Mouse (Mus musculus) mature B cell (primary cell): ENCODE data around the gene Cep295nl.
"Not testable (repeated sequence)": the region's sequence is repeated elsewhere in the genome, so short reads cannot be mapped to it uniquely, and the experiment has no call there.

Source experiments
- in situ Hi-C: fragments of 300-500 bp; cut with MboI; formaldehyde crosslinking; loops from 2 replicates; pipeline ENCODE4 v1.14.3; 2019

The Cep295nl gene

DNA sequence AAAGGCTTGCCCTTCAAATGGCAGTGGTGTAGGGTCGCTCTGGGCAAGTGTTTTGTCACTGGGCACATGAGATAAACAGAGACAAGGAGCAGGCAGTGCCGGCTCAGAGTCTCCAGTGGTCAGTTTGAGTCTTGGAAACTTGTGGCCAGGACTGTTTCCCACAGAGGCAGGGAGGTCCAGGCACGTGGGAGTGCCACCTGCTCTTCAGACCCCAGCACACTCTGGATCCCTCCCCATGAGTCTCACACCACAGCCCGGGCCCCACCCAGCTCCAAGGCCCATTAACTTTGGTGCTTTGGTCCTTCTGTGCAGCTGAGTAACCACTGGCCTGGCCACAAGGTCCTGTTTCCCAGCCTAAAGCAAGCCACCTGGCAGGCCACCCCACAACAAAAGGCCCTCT is 20.3 kb downstream of the Cep295nl start:
- in situ Hi-C loops, result no loop called here

GRCm38 (mm10) chr11:118321500-118321899 is 20.8 kb downstream of the Cep295nl start:
- in situ Hi-C loops, result no loop called here

DNA sequence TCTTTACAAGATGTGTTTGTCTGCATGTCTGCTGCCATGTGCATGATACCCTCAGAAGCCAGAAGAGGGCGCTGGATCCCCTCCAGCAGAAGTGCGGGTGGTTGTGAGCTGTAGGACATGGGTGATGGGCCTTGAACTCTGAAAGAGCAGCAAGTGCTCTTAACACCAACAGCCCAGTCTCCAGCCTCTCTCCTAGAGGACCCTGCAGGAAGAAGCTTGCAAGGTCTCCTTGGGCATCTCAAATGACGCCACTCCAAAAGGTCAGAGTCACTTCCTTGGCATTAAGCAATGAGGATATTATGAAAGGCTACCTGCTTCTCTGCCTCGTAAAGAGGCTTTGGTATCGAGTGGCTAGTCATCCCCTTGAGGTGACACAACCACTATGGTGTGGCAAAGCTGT is 23.6 kb downstream of the Cep295nl start:
- in situ Hi-C loops, result no loop called here

DNA sequence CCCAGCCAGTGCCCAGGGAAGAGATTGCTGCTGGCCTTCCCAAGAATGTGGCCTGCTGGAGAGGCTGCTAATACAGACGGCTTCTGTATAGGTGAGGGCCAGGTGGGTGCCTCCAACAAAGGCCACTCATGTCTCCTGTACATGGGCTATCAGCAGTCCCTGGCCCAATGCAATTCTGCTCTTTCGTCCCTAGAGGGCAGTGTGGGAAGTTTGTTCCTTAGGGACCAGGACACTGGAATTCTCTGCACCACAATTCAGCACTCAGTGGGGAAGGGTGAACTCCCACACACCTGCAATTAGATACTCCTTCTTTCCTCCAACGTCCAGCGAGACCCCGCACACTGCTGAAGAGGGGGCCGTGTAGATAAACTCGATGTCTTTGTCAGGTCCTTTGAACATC is 25.2 kb downstream of the Cep295nl start:
- in situ Hi-C loops, result no loop called here

GRCm38 (mm10) chr11:118316231-118316806 is 26.0 kb downstream of the Cep295nl start:
- in situ Hi-C loops, result no loop called here

GRCm38 (mm10) chr11:118312132-118312723 is 30.1 kb downstream of the Cep295nl start:
- in situ Hi-C loops, result no loop called here

- in situ Hi-C loops, result not testable (repeated sequence)
Measured at GRCm38 (mm10) chr11:118307962-118308361, 34.3 kb downstream of the Cep295nl start.

DNA sequence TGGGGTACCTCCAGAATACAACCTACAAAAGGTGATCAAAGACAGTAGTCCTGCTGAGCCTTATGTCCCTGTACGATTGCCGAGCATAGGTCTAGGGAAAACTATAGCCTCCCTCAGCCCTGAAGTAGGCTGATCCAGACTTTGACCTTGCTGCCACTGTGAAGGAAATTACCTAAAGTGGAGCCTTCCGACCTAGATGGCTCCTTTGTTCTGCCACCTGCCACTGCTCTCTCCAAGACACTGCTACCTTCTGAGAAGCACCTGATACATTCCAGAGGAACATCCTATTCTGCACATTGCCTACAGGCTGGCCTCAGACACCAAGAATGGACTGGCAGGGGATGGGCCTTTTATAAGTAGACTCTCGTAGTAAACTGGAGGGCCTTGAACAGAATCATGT is 38.3 kb downstream of the Cep295nl start:
- in situ Hi-C loops, result not testable (repeated sequence)

DNA sequence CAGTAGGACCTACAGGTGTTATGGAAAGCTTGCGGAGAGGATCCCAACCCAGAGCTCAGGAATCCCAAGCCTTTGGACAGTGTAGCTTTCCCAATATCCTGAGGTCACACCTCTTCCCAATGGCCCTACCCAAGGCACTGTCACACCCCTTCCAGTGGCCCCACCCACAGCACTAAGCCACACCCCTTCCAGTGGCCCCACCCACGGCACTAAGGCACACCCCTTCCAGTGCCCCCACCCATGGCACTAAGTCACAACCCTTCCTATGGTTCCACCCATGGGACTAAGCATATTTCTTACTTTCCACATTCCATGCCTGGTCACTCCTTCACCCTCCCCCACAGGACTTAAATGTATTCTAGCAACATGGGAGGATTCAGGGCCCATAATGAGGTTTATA is 43.5 kb downstream of the Cep295nl start:
- in situ Hi-C loops, result no loop called here

GRCm38 (mm10) chr11:118297967-118298366 is 44.3 kb downstream of the Cep295nl start:
- in situ Hi-C loops, result no loop called here

DNA sequence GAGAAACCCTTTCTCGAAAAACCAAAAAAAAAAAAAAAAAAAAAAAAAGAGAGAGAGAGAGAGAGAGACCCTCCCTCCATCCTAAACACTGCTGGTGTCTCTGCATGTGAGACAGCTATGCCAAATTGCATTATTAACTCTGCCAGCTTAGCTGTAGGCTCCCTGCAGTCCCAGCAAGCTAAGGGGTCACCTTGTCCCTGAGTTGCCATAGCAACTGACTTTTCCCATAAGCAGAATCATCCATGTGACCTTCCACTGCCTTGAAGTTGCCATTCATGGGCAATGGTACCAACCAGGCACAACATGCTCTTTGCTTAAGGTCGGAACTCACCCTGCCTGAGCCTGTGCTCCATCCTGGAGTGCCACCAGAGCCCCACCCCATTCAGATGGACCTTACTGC is 47.3 kb downstream of the Cep295nl start:
- in situ Hi-C loops, result no loop called here

- in situ Hi-C loops, result no loop called here
Measured at GRCm38 (mm10) chr11:118292671-118293070, 49.6 kb downstream of the Cep295nl start.

DNA sequence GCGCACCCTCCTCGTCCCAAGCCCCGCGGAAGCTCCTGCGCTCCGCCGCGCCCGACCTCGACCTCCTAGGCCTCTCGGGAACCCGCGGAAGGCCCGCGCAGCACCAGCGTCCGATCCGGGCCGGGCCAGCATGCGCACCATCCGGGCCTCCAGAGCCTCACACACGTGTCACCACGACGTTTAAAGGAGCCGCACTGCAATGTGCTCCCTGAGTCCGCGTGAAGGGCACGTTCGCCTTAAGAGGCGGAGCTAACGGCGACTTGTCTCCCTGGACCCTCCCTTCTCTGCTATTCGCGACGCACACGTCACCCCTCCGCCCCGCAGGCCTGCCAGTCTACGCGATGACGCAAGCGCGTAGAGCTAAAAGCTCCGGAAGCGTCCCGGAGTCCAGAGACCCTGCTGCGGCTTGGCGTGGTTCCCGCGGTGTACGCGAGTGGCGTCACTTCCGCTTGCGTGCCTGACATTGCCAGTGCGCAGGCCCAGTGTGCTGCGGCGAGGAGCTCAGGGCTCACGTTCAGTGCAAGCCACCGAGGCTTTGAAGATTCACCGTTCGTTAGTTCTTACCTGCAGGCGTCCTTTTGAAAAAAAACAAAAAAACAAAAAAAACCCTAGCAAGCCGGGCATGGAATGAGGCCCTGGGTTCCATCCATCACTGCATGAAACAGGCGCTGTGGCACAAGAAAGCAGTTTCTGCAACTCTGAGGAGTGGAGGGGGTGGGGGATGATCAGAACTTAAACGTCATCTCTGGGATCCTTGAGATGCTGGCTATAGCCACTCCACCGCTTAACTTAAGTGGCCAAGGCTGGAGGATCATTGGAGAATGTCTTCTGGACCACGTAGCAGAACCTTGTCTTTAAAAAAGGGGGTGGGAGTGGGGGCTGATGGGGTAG is 52.1 kb downstream of the Cep295nl start, which contains the start of gene Usp36:
TSS of gene Usp36 (minus strand) at position 246 of the 891 bp plus-strand sequence.
- in situ Hi-C loops, result no loop called here

GRCm38 (mm10) chr11:118289562-118289961 is 52.7 kb downstream of the Cep295nl start:
- in situ Hi-C loops, result no loop called here

DNA sequence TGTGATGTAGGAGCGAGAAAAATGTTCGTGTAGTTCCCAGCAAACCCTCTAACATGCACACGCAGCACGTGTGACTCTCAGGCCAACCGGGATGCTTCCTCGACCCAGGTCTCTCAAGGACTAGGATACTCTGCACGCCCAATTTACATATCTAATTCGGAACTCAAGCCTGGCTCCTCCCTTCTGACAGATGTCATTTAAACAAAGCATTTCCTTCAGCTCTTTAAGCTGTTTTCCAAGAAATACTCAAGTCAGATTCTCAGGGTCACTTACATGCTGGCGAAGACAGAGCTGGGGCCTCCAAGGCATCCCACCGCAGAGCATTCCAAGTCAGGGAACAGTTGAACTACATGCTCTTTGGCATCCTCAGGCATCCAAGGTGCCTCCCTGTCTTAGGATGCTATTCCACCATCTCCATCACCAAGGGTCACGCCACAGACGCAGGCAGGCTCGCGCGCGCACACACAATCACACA is 53.2 kb downstream of the Cep295nl start:
- in situ Hi-C loops, result no loop called here

DNA sequence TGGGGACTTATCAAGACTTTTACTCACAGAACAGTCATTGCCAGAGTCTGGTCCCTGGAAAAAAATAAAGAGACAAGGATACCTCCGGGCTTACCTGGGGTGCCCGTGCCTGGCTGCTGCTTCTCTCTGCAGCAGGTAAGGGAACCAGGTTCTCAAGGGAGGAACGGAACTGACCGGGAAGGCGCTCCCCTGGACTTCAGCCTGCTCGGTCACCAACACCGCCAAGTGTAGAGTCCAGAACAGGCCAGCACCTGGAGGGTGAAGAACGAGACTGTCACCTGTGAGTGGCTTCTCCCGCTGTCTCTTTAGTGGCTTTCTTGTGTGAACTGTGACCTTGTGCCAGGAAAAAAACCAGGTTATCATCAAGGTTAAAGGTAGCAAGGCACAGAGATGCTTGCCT is 54.7 kb downstream of the Cep295nl start:
- in situ Hi-C loops, result no loop called here

DNA sequence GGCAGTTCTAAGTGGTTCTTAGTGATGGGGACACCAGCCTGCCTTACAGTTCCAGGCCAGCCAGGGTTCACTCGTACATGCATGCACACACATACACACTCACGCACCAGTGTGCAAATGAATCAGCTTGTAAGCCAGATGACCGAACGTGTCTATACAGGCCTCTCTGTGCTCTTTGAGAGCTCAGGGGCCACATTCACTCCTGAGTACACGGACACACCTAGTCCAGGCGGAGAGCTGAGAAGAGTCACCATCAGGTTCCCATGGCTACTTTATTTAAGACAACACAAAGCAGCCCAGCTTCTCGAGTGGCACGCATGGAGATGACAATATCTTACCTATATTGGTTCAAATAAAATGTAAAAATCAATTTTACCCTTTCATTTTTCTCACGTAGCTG is 55.9 kb downstream of the Cep295nl start:
- in situ Hi-C loops, result no loop called here

- in situ Hi-C loops, result no loop called here
Measured at GRCm38 (mm10) chr11:118285791-118286190, 56.5 kb downstream of the Cep295nl start.
